Mouse (Mus musculus): ENCODE data around the gene Iqschfp. TPM values are rescaled to one million over a fixed set of nuclear protein-coding genes. Genes with fewer than 3 reads are reported as not detected.

The Iqschfp gene
- polyA plus RNA-seq, 1 experiment from 2014 or later: 0.39 TPM

- H3K9ac ChIP-seq (ENCODE audit: low read depth, low read length): no peak overlapping the region
- DNase-seq (ENCODE audit: low spot score): no peak
- H3K4me1 ChIP-seq (replicated peaks; ENCODE audit: control insufficient read depth, insufficient read depth, low read length): no peaks in the 10 kb centered on the region
- no peak for ATAC-seq (ENCODE audit: low FRiP score)
- no peaks in the 10 kb centered on the region for H3K9me3 ChIP-seq (ENCODE audit: control insufficient read depth, low read length)
- no peaks in the 10 kb centered on the region for H3K27me3 ChIP-seq (ENCODE audit: control insufficient read depth, insufficient read depth, low read length)
- no peak overlapping the region for H3K27ac ChIP-seq (ENCODE audit: low read depth, low read length)
- WGBS: 97% methylated on average over 4 of the region's 4 CpGs
- H3K36me3 ChIP-seq (ENCODE audit: control insufficient read depth, insufficient read depth, low read length): no peaks in the 10 kb centered on the region
- H3K4me3 ChIP-seq (ENCODE audit: low read depth, low read length): no peak overlapping the region
- no peak overlapping the region for H3K4me2 ChIP-seq (replicated peaks; ENCODE audit: low read depth, low read length)
These were observed 741.5 kb downstream of the Iqschfp start for GRCm38 (mm10) chr3:68633577-68633976.

- Histone ChIP-seq H3K27me3 (ENCODE audit: control insufficient read depth, insufficient read depth, low read length) (no peaks in the 10 kb centered on the region), H3K27ac (ENCODE audit: low read depth, low read length) (no peak overlapping the region), H3K4me3 (ENCODE audit: low read depth, low read length) (no peak overlapping the region), H3K4me2 (replicated peaks; ENCODE audit: low read depth, low read length) (no peak overlapping the region), H3K9me3 (ENCODE audit: control insufficient read depth, low read length) (no peaks in the 10 kb centered on the region), H3K4me1 (replicated peaks; ENCODE audit: control insufficient read depth, insufficient read depth, low read length) (no peaks in the 10 kb centered on the region), H3K36me3 (ENCODE audit: control insufficient read depth, insufficient read depth, low read length) (no peaks in the 10 kb centered on the region), H3K9ac (ENCODE audit: low read depth, low read length) (no peak overlapping the region)
- ATAC-seq (ENCODE audit: low FRiP score) (no peak), DNase-seq (ENCODE audit: low spot score) (no peak)
- WGBS: 23% methylated on average over 7 of the region's 7 CpGs
These were observed 745.9 kb downstream of the Iqschfp start for GRCm38 (mm10) chr3:68637960-68638359.

- Histone ChIP-seq H3K4me2 (replicated peaks; ENCODE audit: low read depth, low read length) (no peak overlapping the region), H3K9me3 (ENCODE audit: control insufficient read depth, low read length) (no peaks in the 10 kb centered on the region), H3K4me1 (replicated peaks; ENCODE audit: control insufficient read depth, insufficient read depth, low read length) (no peaks in the 10 kb centered on the region), H3K9ac (ENCODE audit: low read depth, low read length) (no peak overlapping the region), H3K36me3 (ENCODE audit: control insufficient read depth, insufficient read depth, low read length) (no peaks in the 10 kb centered on the region), H3K27ac (ENCODE audit: low read depth, low read length) (no peak overlapping the region), H3K27me3 (ENCODE audit: control insufficient read depth, insufficient read depth, low read length) (no peaks in the 10 kb centered on the region), H3K4me3 (ENCODE audit: low read depth, low read length) (no peak overlapping the region)
- ATAC-seq (ENCODE audit: low FRiP score) (no peak), DNase-seq (ENCODE audit: low spot score) (no peak)
- WGBS: 87% methylated on average over 1 of the region's 1 CpGs
These were observed 746.7 kb downstream of the Iqschfp start for GRCm38 (mm10) chr3:68638703-68639102.

GRCm38 (mm10) chr3:68642935-68643334 is 750.9 kb downstream of the Iqschfp start:
- ATAC-seq (ENCODE audit: low FRiP score) (no peak), DNase-seq (ENCODE audit: low spot score) (no peak)
- Histone ChIP-seq H3K9me3 (ENCODE audit: control insufficient read depth, low read length) (no peaks in the 10 kb centered on the region), H3K4me2 (replicated peaks; ENCODE audit: low read depth, low read length) (no peak overlapping the region), H3K9ac (ENCODE audit: low read depth, low read length) (no peak overlapping the region), H3K4me1 (replicated peaks; ENCODE audit: control insufficient read depth, insufficient read depth, low read length) (no peaks in the 10 kb centered on the region), H3K36me3 (ENCODE audit: control insufficient read depth, insufficient read depth, low read length) (no peaks in the 10 kb centered on the region), H3K27ac (ENCODE audit: low read depth, low read length) (no peak overlapping the region), H3K27me3 (ENCODE audit: control insufficient read depth, insufficient read depth, low read length) (no peaks in the 10 kb centered on the region), H3K4me3 (ENCODE audit: low read depth, low read length) (no peak overlapping the region)
- WGBS: 83% methylated on average over 7 of the region's 7 CpGs

GRCm38 (mm10) chr3:68646387-68647130 is 754.5 kb downstream of the Iqschfp start:
- Histone ChIP-seq H3K4me2 (replicated peaks; ENCODE audit: low read depth, low read length) (no peak overlapping the region), H3K27ac (ENCODE audit: low read depth, low read length) (no peak overlapping the region), H3K9ac (ENCODE audit: low read depth, low read length) (no peak overlapping the region), H3K4me1 (replicated peaks; ENCODE audit: control insufficient read depth, insufficient read depth, low read length) (no peaks in the 10 kb centered on the region), H3K27me3 (ENCODE audit: control insufficient read depth, insufficient read depth, low read length) (no peaks in the 10 kb centered on the region), H3K9me3 (ENCODE audit: control insufficient read depth, low read length) (no peaks in the 10 kb centered on the region), H3K4me3 (ENCODE audit: low read depth, low read length) (no peak overlapping the region), H3K36me3 (ENCODE audit: control insufficient read depth, insufficient read depth, low read length) (no peaks in the 10 kb centered on the region)
- DNase-seq (ENCODE audit: low spot score) (no peak), ATAC-seq (ENCODE audit: low FRiP score) (no peak)
- WGBS: 87% methylated on average over 6 of the region's 6 CpGs

GRCm38 (mm10) chr3:68647282-68647681 is 755.2 kb downstream of the Iqschfp start:
- no peaks in the 10 kb centered on the region for H3K36me3 ChIP-seq (ENCODE audit: control insufficient read depth, insufficient read depth, low read length)
- H3K27ac ChIP-seq (ENCODE audit: low read depth, low read length): no peak overlapping the region
- no peaks in the 10 kb centered on the region for H3K9me3 ChIP-seq (ENCODE audit: control insufficient read depth, low read length)
- H3K4me3 ChIP-seq (ENCODE audit: low read depth, low read length): no peak overlapping the region
- no peaks in the 10 kb centered on the region for H3K4me1 ChIP-seq (replicated peaks; ENCODE audit: control insufficient read depth, insufficient read depth, low read length)
- DNase-seq (ENCODE audit: low spot score): no peak
- ATAC-seq (ENCODE audit: low FRiP score): no peak
- H3K9ac ChIP-seq (ENCODE audit: low read depth, low read length): no peak overlapping the region
- H3K27me3 ChIP-seq (ENCODE audit: control insufficient read depth, insufficient read depth, low read length): no peaks in the 10 kb centered on the region
- WGBS: 90% methylated on average over 3 of the region's 3 CpGs
- no peak overlapping the region for H3K4me2 ChIP-seq (replicated peaks; ENCODE audit: low read depth, low read length)

- no peak overlapping the region for H3K27ac ChIP-seq (ENCODE audit: low read depth, low read length)
- WGBS: 91% methylated on average over 3 of the region's 3 CpGs
- ATAC-seq (ENCODE audit: low FRiP score): no peak
These were observed 758.2 kb downstream of the Iqschfp start for GRCm38 (mm10) chr3:68650251-68650650.

GRCm38 (mm10) chr3:68656607-68657352 is 764.7 kb downstream of the Iqschfp start:
- no peak overlapping the region for H3K9ac ChIP-seq (ENCODE audit: low read depth, low read length)
- no peak overlapping the region for H3K4me2 ChIP-seq (replicated peaks; ENCODE audit: low read depth, low read length)
- no peaks in the 10 kb centered on the region for H3K9me3 ChIP-seq (ENCODE audit: control insufficient read depth, low read length)
- DNase-seq (ENCODE audit: low spot score) (no peak), ATAC-seq (ENCODE audit: low FRiP score) (no peak)
- H3K27ac ChIP-seq (ENCODE audit: low read depth, low read length): no peak overlapping the region
- 87% methylated on average over 4 of the region's 4 CpGs for WGBS
- H3K36me3 ChIP-seq (ENCODE audit: control insufficient read depth, insufficient read depth, low read length): no peaks in the 10 kb centered on the region
- no peak overlapping the region for H3K4me3 ChIP-seq (ENCODE audit: low read depth, low read length)
- no peaks in the 10 kb centered on the region for H3K4me1 ChIP-seq (replicated peaks; ENCODE audit: control insufficient read depth, insufficient read depth, low read length)
- no peaks in the 10 kb centered on the region for H3K27me3 ChIP-seq (ENCODE audit: control insufficient read depth, insufficient read depth, low read length)

More at GRCm38 (mm10) chr3:68650251-68650650, 758.2 kb downstream of the Iqschfp start:
- Histone ChIP-seq H3K4me3 (ENCODE audit: low read depth, low read length) (no peak overlapping the region), H3K9me3 (ENCODE audit: control insufficient read depth, low read length) (no peaks in the 10 kb centered on the region), H3K4me2 (replicated peaks; ENCODE audit: low read depth, low read length) (no peak overlapping the region), H3K27me3 (ENCODE audit: control insufficient read depth, insufficient read depth, low read length) (no peaks in the 10 kb centered on the region), H3K36me3 (ENCODE audit: control insufficient read depth, insufficient read depth, low read length) (no peaks in the 10 kb centered on the region), H3K9ac (ENCODE audit: low read depth, low read length) (no peak overlapping the region), H3K4me1 (replicated peaks; ENCODE audit: control insufficient read depth, insufficient read depth, low read length) (no peaks in the 10 kb centered on the region)
- DNase-seq (ENCODE audit: low spot score): no peak
